Mouse (Mus musculus): Measurements from ENCODE around the gene Asic2. TPM values are rescaled to one million over a fixed set of nuclear protein-coding genes. Genes with fewer than 3 reads are reported as not detected.
A peak's percentile ranks its signal among the peaks of the same experiment; 100 is the strongest.

Gene Asic2
- total RNA-seq, 4 experiments from 2014 or later: 0.13 to 1.5 (median 0.41) TPM

GRCm38 (mm10) chr11:81964561-81964960 is 3.7 kb downstream of the Asic2 start:
- no peak for DNase-seq (ENCODE audit: low spot score in 2 of 2)

GRCm38 (mm10) chr11:81954398-81954797 is 13.9 kb downstream of the Asic2 start:
- no peak for DNase-seq (ENCODE audit: low spot score in 2 of 2)

GRCm38 (mm10) chr11:81948021-81948420 is 20.2 kb downstream of the Asic2 start:
- no peak for DNase-seq (ENCODE audit: low spot score in 2 of 2)

GRCm38 (mm10) chr11:81942167-81942566 is 26.1 kb downstream of the Asic2 start:
- peak; percentile 10 to 45 for DNase-seq (ENCODE audit: low spot score in 2 of 2)

GRCm38 (mm10) chr11:81940988-81941387 is 27.3 kb downstream of the Asic2 start:
- DNase-seq (ENCODE audit: low spot score in 2 of 2): peak; percentile 10 to 27

GRCm38 (mm10) chr11:81937516-81937915 is 30.7 kb downstream of the Asic2 start:
- no peak for DNase-seq (ENCODE audit: low spot score in 2 of 2)

- no peak for DNase-seq (ENCODE audit: low spot score in 2 of 2)
Measured at GRCm38 (mm10) chr11:81926393-81926792, 41.9 kb downstream of the Asic2 start.

GRCm38 (mm10) chr11:81923626-81924025 is 44.6 kb downstream of the Asic2 start:
- no peak for DNase-seq (ENCODE audit: low spot score in 2 of 2)

- no peak for DNase-seq (ENCODE audit: low spot score in 2 of 2)
Measured at GRCm38 (mm10) chr11:81923096-81923495, 45.2 kb downstream of the Asic2 start.

GRCm38 (mm10) chr11:81915501-81915900 is 52.8 kb downstream of the Asic2 start:
- no peak for DNase-seq (ENCODE audit: low spot score in 2 of 2)

GRCm38 (mm10) chr11:81913071-81913470 is 55.2 kb downstream of the Asic2 start:
- no peak for DNase-seq (ENCODE audit: low spot score in 2 of 2)

GRCm38 (mm10) chr11:81909397-81909894 is 58.8 kb downstream of the Asic2 start:
- no peak for DNase-seq (ENCODE audit: low spot score in 2 of 2)

- DNase-seq (ENCODE audit: low spot score in 2 of 2): no peak
Measured at GRCm38 (mm10) chr11:81908760-81909159, 59.5 kb downstream of the Asic2 start.

- no peak for DNase-seq (ENCODE audit: low spot score in 2 of 2)
Measured at GRCm38 (mm10) chr11:81902318-81902717, 65.9 kb downstream of the Asic2 start.

- no peak for DNase-seq (ENCODE audit: low spot score in 2 of 2)
Measured at GRCm38 (mm10) chr11:81897547-81898354, 70.5 kb downstream of the Asic2 start.

GRCm38 (mm10) chr11:81896511-81896910 is 71.7 kb downstream of the Asic2 start:
- no peak for DNase-seq (ENCODE audit: low spot score in 2 of 2)

- DNase-seq (ENCODE audit: low spot score in 2 of 2): no peak
Measured at GRCm38 (mm10) chr11:81871506-81872213, 96.6 kb downstream of the Asic2 start.

GRCm38 (mm10) chr11:81865661-81866382 is 102.4 kb downstream of the Asic2 start:
- DNase-seq (ENCODE audit: low spot score in 2 of 2): no peak

GRCm38 (mm10) chr11:81860250-81860972 is 107.8 kb downstream of the Asic2 start, which contains the start of gene 5530401A14Rik:
Gene 5530401A14Rik (plus strand): TSS chr11:81860673.
- no peak for DNase-seq (ENCODE audit: low spot score in 2 of 2)

- DNase-seq (ENCODE audit: low spot score in 2 of 2): no peak
Measured at GRCm38 (mm10) chr11:81847773-81848490, 120.3 kb downstream of the Asic2 start.
